Mouse (Mus musculus) embryonic facial prominence, embryonic 10.5 days (tissue): Measurements from ENCODE around the gene Ip6k3. TPM values are rescaled to one million over a fixed set of nuclear protein-coding genes. Genes with fewer than 3 reads are reported as not detected.

Experiments used
- DNase-seq: peaks from one replicate; pipeline ENCODE4 v3.0.0-alpha.2; 2017; ENCODE audit warnings: low spot score
- H3K27ac ChIP-seq: fragments of 300-500 bp; sonication (generic); replicated peaks from 2 replicates; pipeline ENCODE4 v1.5.1; 2016; ENCODE audit warnings: mild to moderate bottlenecking
- H3K27me3 ChIP-seq: fragments of 300-500 bp; sonication (generic); replicated peaks from 2 replicates; pipeline ENCODE4 v1.6.1; 2016; ENCODE audit warnings: low read depth, mild to moderate bottlenecking; ENCODE audit not compliant: poor library complexity, severe bottlenecking
- H3K36me3 ChIP-seq: fragments of 300-500 bp; sonication (generic); replicated peaks from 2 replicates; pipeline ENCODE4 v1.6.1; 2016; ENCODE audit warnings: mild to moderate bottlenecking, moderate library complexity
- H3K4me1 ChIP-seq: fragments of 300-500 bp; sonication (generic); 2 replicates; pipeline ENCODE4 v1.6.1; 2016
- H3K4me3 ChIP-seq: fragments of 300-500 bp; sonication (generic); 2 replicates; pipeline ENCODE4 v1.5.1; 2016; ENCODE audit warnings: mild to moderate bottlenecking, moderate library complexity
- H3K9me3 ChIP-seq: fragments of 300-500 bp; sonication (generic); 2 replicates; pipeline ENCODE4 v1.6.1; 2016; ENCODE audit warnings: mild to moderate bottlenecking
- WGBS: fragments of 180-500 bp; shearing (Covaris S2); methylation state at CpG from one replicate; pipeline ENCODE4 v1.1.7; 2016; 5-methylcytosine and 5-hydroxymethylcytosine counted together
- polyA plus RNA-seq: library from polyadenylated mRNA; unstranded; fragments of >200 nt; fragmentation: Nextera tagmentation; extraction: Ambion mirVana; gene quantifications from 2 replicates; pipeline ENCODE4 v1.2.1, GENCODE M21; 2016

The Ip6k3 gene
- polyA plus RNA-seq, 1 experiment from 2014 or later, result not detected

DNA sequence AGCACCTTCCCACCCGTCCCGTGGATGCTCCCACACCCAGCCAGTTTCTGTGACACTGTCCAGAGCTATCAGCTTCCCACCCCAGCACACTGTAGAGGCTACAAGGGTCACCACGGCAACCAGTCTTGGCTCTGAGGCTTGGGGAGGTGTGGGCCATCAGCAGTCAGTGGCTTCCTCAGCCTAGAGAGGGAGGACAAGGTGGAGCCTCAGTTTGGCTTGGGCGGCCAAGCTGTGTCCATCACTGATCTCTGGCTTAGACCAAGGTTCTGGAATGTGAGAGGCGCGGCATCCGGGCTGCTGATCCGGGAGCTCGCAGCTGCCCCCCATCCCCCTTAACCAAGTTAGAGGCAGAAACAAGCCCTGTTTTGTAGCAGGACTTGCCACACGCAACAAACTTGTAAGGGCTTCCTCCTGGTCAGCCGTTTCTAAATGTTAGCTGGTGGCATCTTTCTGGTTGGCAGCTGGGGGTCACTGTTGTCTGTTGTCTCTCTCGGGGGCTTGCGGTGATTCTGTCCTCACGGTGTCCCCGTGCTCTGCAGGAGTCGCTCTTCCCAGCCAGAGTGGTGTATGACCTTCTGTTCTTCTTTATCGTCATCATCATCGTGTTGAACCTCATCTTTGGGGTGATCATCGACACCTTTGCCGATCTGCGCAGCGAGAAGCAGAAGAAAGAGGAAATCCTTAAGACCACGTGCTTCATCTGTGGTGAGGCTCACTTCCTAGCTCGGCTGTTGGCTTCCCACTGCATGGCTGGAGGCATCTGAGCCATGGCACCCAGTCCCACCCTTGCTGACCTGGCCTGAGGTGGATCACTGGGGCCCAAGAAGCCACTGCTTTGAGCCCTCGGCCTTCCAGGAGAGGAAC, 48.7 kb downstream of the Ip6k3 start:
- no peak for DNase-seq
- H3K27ac ChIP-seq, result no peak overlapping the region
- WGBS, result 88% methylated on average over 25 of the region's 25 CpGs
- 0 out of 2 replicates have a peak, but pooled peaks cover 5% of the 10 kb centered on the region for H3K9me3 ChIP-seq
- peaks cover 59% of the 10 kb centered on the region for H3K36me3 ChIP-seq
- H3K27me3 ChIP-seq, result no peaks in the 10 kb centered on the region
- no peak overlapping the region for H3K4me3 ChIP-seq
- peaks cover 34% of the 10 kb centered on the region for H3K4me1 ChIP-seq

DNA sequence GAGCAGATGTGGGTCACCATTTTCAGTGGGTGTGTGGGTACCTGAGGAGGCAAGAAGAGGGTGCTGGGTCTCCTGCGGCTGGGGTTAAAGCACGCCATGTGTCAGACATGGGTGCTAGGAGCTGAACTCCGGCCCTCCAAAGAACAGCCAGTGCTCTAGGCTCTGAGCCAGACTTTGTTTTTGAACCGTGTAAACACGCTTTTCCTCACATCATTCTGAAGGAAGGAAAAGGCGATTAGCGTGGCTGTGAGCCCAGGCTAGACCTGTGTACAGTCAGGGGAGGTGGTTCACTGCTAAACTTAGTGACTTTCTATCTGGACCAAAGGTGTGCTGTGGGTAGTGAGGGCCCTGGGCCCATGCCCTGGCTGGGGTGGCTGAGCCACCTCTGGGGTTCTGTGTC, 57.5 kb downstream of the Ip6k3 start:
- Histone ChIP-seq H3K9me3 (no peaks in the 10 kb centered on the region), H3K36me3 (peaks cover 5% of the 10 kb centered on the region), H3K4me3 (no peak overlapping the region), H3K27ac (no peak overlapping the region), H3K27me3 (no peaks in the 10 kb centered on the region), H3K4me1 (0 out of 2 replicates have a peak, but pooled peaks cover 1% of the 10 kb centered on the region)
- 92% methylated on average over 7 of the region's 7 CpGs for WGBS
- no peak for DNase-seq

DNA sequence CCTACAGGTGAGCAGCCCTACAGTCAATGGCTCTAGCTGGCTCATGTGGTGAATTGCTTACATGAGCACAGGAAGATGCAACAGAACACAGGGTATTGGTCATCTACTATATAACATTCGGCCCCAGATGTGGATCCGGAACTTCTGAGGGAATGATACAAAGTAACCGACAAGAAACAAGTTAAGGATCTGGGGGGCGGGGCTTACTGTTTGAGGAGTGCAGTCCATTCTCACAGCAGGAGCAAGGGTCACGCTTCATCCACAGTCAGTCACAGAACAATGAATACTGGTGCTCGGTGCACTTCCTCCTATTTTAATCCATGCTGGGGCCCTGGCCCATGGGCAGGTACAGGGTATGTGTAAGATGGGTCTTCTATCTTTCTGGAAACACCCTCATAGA, 59.7 kb downstream of the Ip6k3 start:
- H3K9me3 ChIP-seq, result no peaks in the 10 kb centered on the region
- no peak overlapping the region for H3K4me3 ChIP-seq
- 79% methylated on average over 6 of the region's 6 CpGs for WGBS
- no peak for DNase-seq
- H3K36me3 ChIP-seq, result no peaks in the 10 kb centered on the region; the same call in 1 of the 2 replicates
- no peak overlapping the region for H3K27ac ChIP-seq
- H3K4me1 ChIP-seq, result peaks cover 4% of the 10 kb centered on the region; the same call in 1 of the 2 replicates
- H3K27me3 ChIP-seq, result no peaks in the 10 kb centered on the region

DNA sequence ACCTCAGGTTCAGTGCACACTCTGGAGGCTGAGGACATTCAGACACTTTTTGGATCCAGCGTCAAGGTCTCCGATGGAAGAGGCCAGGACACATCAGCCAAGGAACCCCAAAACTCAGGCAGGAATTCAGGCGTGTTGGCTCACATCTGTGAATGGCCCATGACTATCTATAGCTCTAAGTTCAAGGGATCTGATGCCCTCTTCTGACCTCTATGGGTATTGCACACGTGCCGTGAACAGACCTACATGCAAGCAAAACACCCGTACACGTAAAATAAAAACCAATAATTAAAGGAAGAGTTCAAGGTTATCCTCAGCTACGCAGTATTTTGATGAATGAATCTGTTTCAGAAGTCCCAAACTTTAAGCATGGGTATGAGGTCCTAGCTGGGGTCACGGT, 60.9 kb downstream of the Ip6k3 start:
- peak; percentile 39 for DNase-seq
- WGBS, result 85% methylated on average over 9 of the region's 9 CpGs

DNA sequence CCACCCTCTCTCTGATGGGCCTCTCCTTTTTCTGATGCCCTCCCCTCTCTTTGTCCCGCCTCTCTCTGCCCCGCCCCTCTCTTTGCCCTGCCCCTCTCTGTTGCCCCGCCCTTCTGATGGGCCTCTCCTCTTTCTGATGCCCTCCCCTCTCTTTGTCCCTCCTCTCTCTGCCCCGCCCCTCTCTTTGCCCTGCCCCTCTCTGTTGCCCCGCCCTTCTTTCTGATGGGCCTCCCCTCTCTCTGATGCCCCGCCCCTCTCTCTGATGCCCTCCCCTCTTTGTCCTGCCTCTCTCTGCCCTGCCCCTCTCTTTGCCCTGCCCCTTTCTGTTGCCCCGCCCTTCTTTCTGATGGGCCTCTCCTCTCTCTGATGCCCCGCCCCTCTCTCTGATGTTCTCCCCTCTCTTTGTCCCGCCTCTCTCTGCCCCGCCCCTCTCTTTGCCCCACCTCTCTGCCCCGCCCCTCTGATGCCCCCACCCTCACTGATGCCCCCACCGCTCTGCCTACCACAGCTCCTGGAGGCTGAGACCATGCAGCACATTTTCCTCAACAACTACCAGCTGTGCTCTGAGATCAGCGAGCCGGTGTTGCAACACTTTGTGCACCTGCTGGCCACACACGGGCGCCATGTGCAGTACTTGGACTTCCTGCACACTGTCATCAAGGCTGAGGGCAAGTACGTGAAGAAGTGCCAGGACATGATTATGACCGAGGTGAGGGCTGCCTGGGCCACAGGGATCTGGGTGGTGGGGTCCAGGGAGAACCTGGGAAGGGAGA, 61.7 kb downstream of the Ip6k3 start:
- Histone ChIP-seq H3K27me3 (no peaks in the 10 kb centered on the region), H3K4me1 (peaks cover 14% of the 10 kb centered on the region), H3K4me3 (no peak overlapping the region), H3K9me3 (no peaks in the 10 kb centered on the region), H3K36me3 (no peaks in the 10 kb centered on the region; the same call in 1 of the 2 replicates), H3K27ac (no peak overlapping the region)
- no peak for DNase-seq
- 78% methylated on average over 16 of the region's 18 CpGs for WGBS

More for the DNA sequence above, 60.9 kb downstream of the Ip6k3 start:
- Histone ChIP-seq H3K36me3 (no peaks in the 10 kb centered on the region; the same call in 1 of the 2 replicates), H3K9me3 (no peaks in the 10 kb centered on the region), H3K4me1 (peaks cover 5% of the 10 kb centered on the region), H3K27me3 (no peaks in the 10 kb centered on the region), H3K4me3 (no peak overlapping the region), H3K27ac (no peak overlapping the region)

DNA sequence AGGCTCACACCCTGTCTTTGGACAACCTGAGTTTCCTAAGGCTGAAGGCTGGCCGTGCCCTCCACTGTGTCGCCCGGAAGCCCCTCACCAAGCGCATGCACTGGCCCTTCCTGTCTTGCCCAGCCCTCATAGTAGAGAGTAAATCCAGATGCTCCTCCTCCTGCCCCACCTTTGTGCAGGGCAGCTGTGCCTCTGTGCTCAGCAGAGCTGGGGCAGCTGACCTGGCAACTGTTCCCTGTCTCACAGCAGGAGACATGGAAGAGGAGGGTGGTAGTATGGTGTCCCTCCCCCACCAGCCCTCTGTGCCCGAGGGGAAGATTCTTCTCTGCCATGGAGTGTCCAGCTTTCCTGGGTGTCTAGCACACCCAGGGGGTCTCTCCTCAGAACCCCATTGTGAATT, 65.9 kb downstream of the Ip6k3 start:
- Histone ChIP-seq H3K4me1 (peaks cover 29% of the 10 kb centered on the region), H3K36me3 (0 out of 2 replicates have a peak, but pooled peaks cover 3% of the 10 kb centered on the region), H3K4me3 (no peak overlapping the region), H3K27ac (no peak overlapping the region; the same call in 1 of the 2 replicates), H3K27me3 (no peaks in the 10 kb centered on the region), H3K9me3 (no peaks in the 10 kb centered on the region)
- DNase-seq, result no peak
- 83% methylated on average over 5 of the region's 5 CpGs for WGBS

DNA sequence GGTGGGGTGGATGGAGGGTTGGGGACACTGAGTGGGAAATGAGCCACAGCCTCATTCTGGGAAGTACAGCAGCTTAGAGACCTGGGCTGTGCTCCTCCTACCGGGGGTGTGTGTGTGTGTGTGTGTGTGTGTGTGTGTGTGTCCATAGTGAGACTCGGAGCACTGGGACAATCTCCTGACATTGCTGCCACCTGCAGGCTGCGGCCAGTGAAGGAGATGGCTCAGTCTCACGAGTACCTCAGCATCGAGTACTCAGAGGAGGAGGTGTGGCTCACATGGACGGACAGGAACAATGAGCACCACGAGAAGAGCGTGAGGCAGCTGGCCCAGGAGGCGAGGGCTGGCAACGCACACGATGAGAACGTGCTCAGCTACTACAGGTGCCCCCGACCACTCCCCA, 71.9 kb downstream of the Ip6k3 start:
- Histone ChIP-seq H3K36me3 (0 out of 2 replicates have a peak, but pooled peaks cover 3% of the 10 kb centered on the region), H3K27ac (no peak overlapping the region), H3K4me3 (no peak overlapping the region), H3K9me3 (no peaks in the 10 kb centered on the region), H3K27me3 (no peaks in the 10 kb centered on the region), H3K4me1 (peaks cover 24% of the 10 kb centered on the region)
- peak; percentile 54 for DNase-seq
- WGBS, result 48% methylated on average over 13 of the region's 13 CpGs

Other genes starting within 250 kb of the Ip6k3 start
- 3.8 and 4.7 TPM in 2 replicates for gene Phf1, start 234.7 kb downstream of the Ip6k3 start, polyA plus RNA-seq
- gene Cuta, start 228.2 kb downstream of the Ip6k3 start, polyA plus RNA-seq, result 176 and 182 TPM in 2 replicates
- 1.4 and 1.6 TPM in 2 replicates for gene Syngap1, start 226.5 kb downstream of the Ip6k3 start, polyA plus RNA-seq
- gene Zbtb9, start 194.6 kb downstream of the Ip6k3 start, polyA plus RNA-seq, result 20.1 and 20.6 TPM in 2 replicates
- 2.8 and 3.3 TPM in 2 replicates for gene Bak1, start 138.8 kb downstream of the Ip6k3 start, polyA plus RNA-seq
- gene Itpr3, start 110.5 kb downstream of the Ip6k3 start, polyA plus RNA-seq, result 2.3 and 4.0 TPM in 2 replicates
- gene Uqcc2, start 33.9 kb downstream of the Ip6k3 start, polyA plus RNA-seq, result 407 and 410 TPM in 2 replicates
- 18.8 and 20.0 TPM in 2 replicates for gene Lemd2, start 36.7 kb upstream of the Ip6k3 start, polyA plus RNA-seq